Mouse (Mus musculus): ENCODE data around the gene Atp6v0e.

- TF ChIP-seq POLR2A (IDR thresholded peaks at IDR 0.05; ENCODE audit: extremely low read depth, insufficient read depth, low read length) (no peak), CTCF (IDR thresholded peaks at IDR 0.05; ENCODE audit: extremely low read depth, insufficient read depth, low read length) (no peak)
These were observed 47.0 kb downstream of the Atp6v0e start for GRCm38 (mm10) chr17:26710049-26710448.
